Mouse (Mus musculus): ENCODE data around the gene Rps6ka2. TPM values are rescaled to one million over a fixed set of nuclear protein-coding genes. Genes with fewer than 3 reads are reported as not detected.

Gene Rps6ka2
- polyA plus RNA-seq, 1 experiment from 2014 or later, result 25.2 TPM

DNA sequence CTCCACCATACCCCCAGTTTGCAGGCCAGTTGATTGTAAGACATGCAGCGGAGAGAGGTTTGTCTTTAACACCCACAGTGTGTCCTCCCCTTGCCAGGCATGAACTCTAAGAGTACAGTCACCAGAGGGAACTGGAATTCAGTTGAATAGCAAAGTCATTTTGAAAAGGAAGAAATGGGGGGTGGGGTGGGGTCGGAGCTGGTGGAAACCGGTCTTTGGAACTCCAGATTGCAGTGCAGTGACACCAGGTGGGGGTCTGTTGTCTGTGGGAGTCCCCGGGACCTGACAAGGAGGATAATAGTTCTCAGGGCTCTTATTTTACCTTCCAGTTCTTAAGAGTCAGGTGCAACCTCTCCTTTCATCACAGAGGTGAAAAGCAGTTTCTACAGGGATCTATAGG lies 70.6 kb downstream of the Rps6ka2 start:
- Histone ChIP-seq H3K4me3 (no peak overlapping the region), H3K27me3 (ENCODE audit: low read depth, poor library complexity, severe bottlenecking) (no peaks in the 10 kb centered on the region), H3K36me3 (peaks cover 25% of the 10 kb centered on the region), H3K27ac (no peak overlapping the region), H3K9me3 (replicated peaks) (no peaks in the 10 kb centered on the region), H3K4me1 (no peaks in the 10 kb centered on the region)
- DNase-seq (ENCODE audit: low spot score), result no peak
- 91% methylated on average over 4 of the region's 4 CpGs for WGBS

DNA sequence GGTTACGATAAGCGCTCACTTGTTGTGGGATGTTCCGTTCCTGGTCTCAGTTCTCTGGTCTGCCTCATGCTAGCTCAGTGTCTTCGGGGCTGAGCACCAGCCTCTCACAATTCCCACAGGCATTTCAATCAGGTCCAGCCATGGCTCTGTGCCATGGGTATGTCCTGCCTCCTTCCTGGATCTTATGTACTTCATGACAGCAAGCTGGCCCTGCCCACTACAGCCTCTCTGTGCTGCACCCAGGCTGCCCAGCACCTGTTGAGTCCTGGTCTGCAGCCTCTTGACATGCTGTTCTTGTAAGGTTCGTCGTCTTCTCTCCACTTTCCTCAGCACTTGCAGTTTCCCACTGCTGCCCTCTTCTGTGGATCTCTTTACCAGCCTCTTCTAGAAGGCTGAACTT lies 75.2 kb downstream of the Rps6ka2 start:
- Histone ChIP-seq H3K4me1 (no peaks in the 10 kb centered on the region), H3K36me3 (peaks cover 8% of the 10 kb centered on the region; the same call in 1 of the 2 replicates), H3K27ac (no peak overlapping the region), H3K9me3 (replicated peaks) (no peaks in the 10 kb centered on the region), H3K4me3 (no peak overlapping the region), H3K27me3 (ENCODE audit: low read depth, poor library complexity, severe bottlenecking) (no peaks in the 10 kb centered on the region)
- 93% methylated on average over 6 of the region's 6 CpGs for whole genome bisulfite sequencing
- DNase-seq (ENCODE audit: low spot score), result no peak

DNA sequence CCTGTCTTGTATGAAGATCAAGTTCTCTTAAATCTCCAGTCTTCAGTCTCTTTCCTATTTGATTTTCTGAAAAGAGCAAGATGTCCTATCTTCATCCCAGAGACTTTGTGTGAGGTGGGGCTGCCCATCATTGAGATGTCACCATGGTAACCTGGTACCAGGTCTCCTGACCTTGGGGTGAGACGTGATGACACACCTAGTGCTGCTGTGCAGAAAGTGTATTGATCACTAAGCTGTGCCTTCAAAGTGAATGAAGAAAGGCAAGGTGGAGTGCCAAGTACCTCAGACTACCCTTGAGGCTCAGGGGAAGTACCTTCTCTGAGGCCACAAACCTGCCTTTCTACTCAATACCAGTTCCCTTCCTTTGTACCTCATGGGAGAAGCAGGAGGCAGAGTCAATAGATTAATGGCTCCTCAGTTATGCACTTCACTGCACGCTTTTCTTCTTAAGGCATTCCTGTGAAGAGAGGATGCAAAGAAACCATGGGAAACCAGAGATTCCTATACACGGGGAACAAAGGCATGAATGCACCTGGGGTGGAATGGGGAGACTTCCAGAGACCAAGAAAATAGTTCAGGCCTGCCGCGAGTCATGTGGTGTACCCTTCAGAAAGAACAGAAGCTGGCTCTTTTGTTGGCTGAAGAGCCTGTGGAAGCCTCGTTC lies 77.1 kb downstream of the Rps6ka2 start:
- Histone ChIP-seq H3K4me1 (no peaks in the 10 kb centered on the region), H3K4me3 (no peak overlapping the region), H3K27me3 (ENCODE audit: low read depth, poor library complexity, severe bottlenecking) (no peaks in the 10 kb centered on the region), H3K27ac (no peak overlapping the region), H3K9me3 (replicated peaks) (no peaks in the 10 kb centered on the region), H3K36me3 (peaks cover 16% of the 10 kb centered on the region)
- DNase-seq (ENCODE audit: low spot score), result no peak
- WGBS, result 90% methylated on average over 6 of the region's 6 CpGs

DNA sequence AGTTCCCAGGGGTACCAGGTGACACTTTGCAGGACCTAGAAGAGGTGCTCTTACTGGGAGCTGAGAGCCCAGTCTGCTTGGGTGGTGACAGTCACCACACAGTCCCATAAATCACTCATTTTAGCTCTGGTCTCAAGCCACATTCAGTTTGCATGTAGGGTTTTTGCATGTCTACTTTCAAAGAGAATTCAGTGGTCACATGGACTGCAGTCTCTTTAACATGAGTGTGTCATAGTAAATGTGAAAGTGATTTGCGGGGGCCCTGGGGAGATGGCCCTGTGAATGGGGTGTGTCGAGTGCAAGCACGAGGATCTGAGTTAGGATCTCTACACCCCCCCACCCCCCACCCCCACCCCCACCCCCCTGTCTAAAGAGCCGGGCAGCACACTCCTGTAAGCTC lies 80.5 kb downstream of the Rps6ka2 start:
- 85% methylated on average over 4 of the region's 4 CpGs for WGBS
- no peaks in the 10 kb centered on the region for H3K27me3 ChIP-seq (ENCODE audit: low read depth, poor library complexity, severe bottlenecking)
- H3K9me3 ChIP-seq (replicated peaks), result no peaks in the 10 kb centered on the region
- H3K4me1 ChIP-seq, result no peaks in the 10 kb centered on the region
- no peak overlapping the region for H3K4me3 ChIP-seq
- peaks cover 27% of the 10 kb centered on the region for H3K36me3 ChIP-seq
- no peak for DNase-seq (ENCODE audit: low spot score)
- H3K27ac ChIP-seq, result no peak overlapping the region

DNA sequence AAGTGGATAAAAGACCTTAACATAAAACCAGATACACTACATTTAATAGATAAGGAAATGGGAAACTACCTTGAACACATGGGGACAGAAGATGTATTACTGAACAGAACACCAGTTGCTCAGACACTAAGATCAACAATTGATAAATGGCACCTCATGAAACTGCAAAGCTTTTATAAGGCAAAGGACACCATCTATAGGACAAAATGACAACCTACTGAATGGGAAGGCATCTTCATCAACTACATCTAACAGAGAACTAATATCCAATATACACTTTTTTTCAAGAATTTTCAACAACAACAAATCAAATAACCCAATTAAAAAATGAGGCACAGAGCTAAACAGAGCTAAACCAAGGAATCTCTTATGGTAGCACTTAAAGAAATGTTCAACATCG lies 87.3 kb downstream of the Rps6ka2 start:
- H3K9me3 ChIP-seq (replicated peaks), result no peaks in the 10 kb centered on the region
- no peak overlapping the region for H3K27ac ChIP-seq
- no peaks in the 10 kb centered on the region for H3K27me3 ChIP-seq (ENCODE audit: low read depth, poor library complexity, severe bottlenecking)
- no peak for DNase-seq (ENCODE audit: low spot score)
- WGBS, result 79% methylated on average over 1 of the region's 1 CpGs
- H3K4me1 ChIP-seq, result peaks cover 29% of the 10 kb centered on the region
- H3K4me3 ChIP-seq, result no peak overlapping the region
- H3K36me3 ChIP-seq, result peaks cover 26% of the 10 kb centered on the region

DNA sequence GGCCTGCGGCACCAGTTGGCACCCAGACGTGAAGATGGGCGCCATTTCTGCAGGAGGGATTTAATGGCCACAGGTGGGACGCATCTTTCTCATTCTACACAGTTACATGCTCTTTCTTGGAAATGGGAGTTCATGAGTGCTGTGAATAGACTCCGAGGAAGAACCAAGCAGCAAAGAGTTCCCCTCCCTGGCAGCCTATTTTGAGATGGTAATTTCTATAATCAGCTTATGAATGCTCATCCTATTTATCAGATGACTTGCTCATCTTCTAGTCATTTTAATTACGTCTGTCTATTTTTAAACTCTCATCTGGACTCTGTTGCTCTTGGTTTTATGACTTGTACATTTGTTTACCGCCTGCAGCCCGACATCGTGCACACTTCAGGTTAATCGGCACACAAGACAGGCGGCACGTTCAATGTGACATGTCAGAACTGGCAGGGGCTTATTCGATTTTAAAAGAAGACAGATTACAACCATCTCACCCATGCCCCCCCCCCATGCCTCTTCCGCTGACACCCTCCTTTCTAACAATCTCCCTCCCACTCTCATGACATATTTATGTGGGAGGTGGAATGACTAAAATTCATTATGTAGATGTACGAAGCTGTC lies 88.9 kb downstream of the Rps6ka2 start:
- no peak overlapping the region for H3K27ac ChIP-seq
- H3K27me3 ChIP-seq (ENCODE audit: low read depth, poor library complexity, severe bottlenecking), result no peaks in the 10 kb centered on the region
- DNase-seq (ENCODE audit: low spot score), result no peak
- H3K4me1 ChIP-seq, result peaks cover 30% of the 10 kb centered on the region
- H3K9me3 ChIP-seq (replicated peaks), result no peaks in the 10 kb centered on the region
- no peak overlapping the region for H3K4me3 ChIP-seq
- peaks cover 31% of the 10 kb centered on the region for H3K36me3 ChIP-seq
- WGBS, result 86% methylated on average over 15 of the region's 15 CpGs

DNA sequence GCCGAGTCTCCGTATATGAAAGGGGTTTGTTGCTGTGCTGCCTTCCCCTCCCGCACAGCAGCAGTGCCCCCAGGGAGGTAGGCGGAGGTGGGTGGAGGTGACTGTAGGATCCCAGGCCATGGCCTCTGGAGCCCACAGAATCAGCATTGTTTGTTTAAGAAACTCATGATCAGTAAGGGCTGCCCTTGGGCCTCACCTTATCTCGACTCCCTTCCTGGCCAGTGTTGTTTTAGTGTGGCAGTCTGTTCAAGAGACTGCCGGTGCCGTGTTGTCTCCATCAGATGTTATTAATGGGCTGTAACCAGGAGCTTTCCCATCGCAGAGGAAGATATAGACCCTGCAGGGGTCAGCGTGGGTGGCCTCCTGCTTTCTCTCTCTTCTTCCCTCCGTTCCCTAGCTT lies 90.4 kb downstream of the Rps6ka2 start:
- Histone ChIP-seq H3K4me1 (peaks cover 31% of the 10 kb centered on the region), H3K27me3 (ENCODE audit: low read depth, poor library complexity, severe bottlenecking) (no peaks in the 10 kb centered on the region), H3K36me3 (peaks cover 24% of the 10 kb centered on the region), H3K4me3 (no peak overlapping the region), H3K27ac (peak overlapping the region; percentile 31), H3K9me3 (replicated peaks) (no peaks in the 10 kb centered on the region)
- 14% methylated on average over 10 of the region's 10 CpGs for WGBS
- DNase-seq (ENCODE audit: low spot score), result no peak

DNA sequence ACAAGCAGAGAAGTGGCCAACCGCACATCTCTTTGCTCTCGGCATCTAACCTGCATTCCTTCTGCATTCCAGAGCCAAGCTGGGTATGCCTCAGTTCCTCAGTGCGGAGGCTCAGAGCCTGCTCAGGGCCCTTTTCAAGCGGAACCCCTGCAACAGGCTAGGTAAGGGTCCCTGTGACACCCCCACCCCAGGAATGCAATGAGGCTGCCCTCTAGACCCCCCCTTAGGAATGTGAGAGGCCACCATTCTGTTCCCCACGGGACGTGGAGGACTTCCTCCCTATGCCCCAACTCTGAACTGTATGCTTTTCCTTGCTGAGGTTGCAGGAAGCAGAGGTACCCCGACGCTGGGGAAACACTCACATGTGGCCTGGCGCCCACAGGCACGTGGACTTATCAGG lies 92.1 kb downstream of the Rps6ka2 start:
- DNase-seq (ENCODE audit: low spot score), result no peak
- peak overlapping the region; percentile 39; the same call in 1 of the 2 replicates for H3K27ac ChIP-seq
- H3K9me3 ChIP-seq (replicated peaks), result no peaks in the 10 kb centered on the region
- no peaks in the 10 kb centered on the region for H3K27me3 ChIP-seq (ENCODE audit: low read depth, poor library complexity, severe bottlenecking)
- H3K36me3 ChIP-seq, result peaks cover 16% of the 10 kb centered on the region
- 35% methylated on average over 10 of the region's 10 CpGs for WGBS
- H3K4me1 ChIP-seq, result peaks cover 35% of the 10 kb centered on the region
- no peak overlapping the region for H3K4me3 ChIP-seq

DNA sequence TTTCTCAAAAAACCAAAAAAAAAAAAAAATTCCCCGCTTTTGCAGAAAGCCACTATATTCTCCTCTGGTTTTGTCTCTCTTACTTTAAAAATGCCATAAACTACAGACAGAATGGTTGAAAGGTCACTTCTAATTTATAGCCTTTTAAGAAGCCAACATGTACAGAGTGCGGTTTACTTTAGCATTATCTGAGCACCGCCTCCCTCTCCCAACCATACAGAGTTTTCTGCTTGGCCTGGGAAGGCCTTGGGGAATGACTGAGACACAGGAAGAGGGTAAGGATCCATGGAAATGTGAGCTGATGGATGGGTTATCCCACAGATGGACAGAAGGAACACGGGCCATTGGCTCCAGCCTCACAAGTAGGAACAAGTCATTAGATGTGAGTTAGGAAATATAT lies 92.7 kb downstream of the Rps6ka2 start:
- H3K9me3 ChIP-seq (replicated peaks), result no peaks in the 10 kb centered on the region
- WGBS, result 73% methylated on average over 4 of the region's 4 CpGs
- H3K4me1 ChIP-seq, result peaks cover 35% of the 10 kb centered on the region
- no peak overlapping the region for H3K4me3 ChIP-seq
- DNase-seq (ENCODE audit: low spot score), result no peak
- peaks cover 16% of the 10 kb centered on the region for H3K36me3 ChIP-seq
- H3K27me3 ChIP-seq (ENCODE audit: low read depth, poor library complexity, severe bottlenecking), result no peaks in the 10 kb centered on the region
- H3K27ac ChIP-seq, result no peak overlapping the region

DNA sequence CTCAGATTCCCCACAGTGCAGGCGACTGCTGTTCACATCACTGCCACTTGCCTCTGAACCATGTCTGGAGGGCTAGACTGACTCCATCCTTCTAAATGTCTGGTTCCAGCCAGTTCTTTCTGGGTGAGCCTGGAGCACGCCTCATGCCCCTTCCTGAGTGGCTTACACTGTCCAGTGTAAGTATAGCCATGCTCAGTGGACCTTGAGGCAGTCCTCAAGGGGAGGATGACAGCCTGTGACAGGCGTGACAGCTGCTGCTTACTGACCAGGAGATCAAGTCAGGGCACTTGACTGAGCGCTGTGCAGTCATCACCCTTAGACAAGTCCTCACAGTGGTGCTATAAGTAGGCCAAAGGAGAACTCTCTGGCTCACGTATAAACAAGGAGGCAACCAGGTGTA lies 94.7 kb downstream of the Rps6ka2 start:
- Histone ChIP-seq H3K27me3 (ENCODE audit: low read depth, poor library complexity, severe bottlenecking) (no peaks in the 10 kb centered on the region), H3K4me3 (no peak overlapping the region), H3K9me3 (replicated peaks) (no peaks in the 10 kb centered on the region), H3K27ac (no peak overlapping the region), H3K4me1 (peaks cover 33% of the 10 kb centered on the region), H3K36me3 (peaks cover 9% of the 10 kb centered on the region)
- 92% methylated on average over 5 of the region's 5 CpGs for WGBS
- DNase-seq (ENCODE audit: low spot score), result no peak

DNA sequence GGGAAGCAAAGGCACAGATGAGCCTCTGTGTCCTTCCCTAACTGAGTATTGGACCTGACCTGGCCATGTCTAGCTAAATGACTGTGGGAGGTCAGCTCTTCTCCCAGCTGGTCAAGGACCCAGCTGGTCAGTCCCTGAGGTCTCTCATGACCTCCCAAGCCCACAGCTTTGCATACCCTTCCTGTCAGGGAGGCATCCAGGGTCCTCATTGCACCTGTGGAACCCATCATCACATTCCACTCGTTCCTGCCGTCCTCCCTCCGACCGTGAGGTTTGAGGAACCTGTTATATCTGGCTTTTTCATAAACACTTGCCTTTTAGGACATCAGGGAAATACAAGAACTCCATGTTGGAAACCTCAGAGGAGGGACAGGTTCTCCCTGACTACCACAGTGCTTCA lies 95.4 kb downstream of the Rps6ka2 start:
- H3K4me1 ChIP-seq, result peaks cover 33% of the 10 kb centered on the region

DNA sequence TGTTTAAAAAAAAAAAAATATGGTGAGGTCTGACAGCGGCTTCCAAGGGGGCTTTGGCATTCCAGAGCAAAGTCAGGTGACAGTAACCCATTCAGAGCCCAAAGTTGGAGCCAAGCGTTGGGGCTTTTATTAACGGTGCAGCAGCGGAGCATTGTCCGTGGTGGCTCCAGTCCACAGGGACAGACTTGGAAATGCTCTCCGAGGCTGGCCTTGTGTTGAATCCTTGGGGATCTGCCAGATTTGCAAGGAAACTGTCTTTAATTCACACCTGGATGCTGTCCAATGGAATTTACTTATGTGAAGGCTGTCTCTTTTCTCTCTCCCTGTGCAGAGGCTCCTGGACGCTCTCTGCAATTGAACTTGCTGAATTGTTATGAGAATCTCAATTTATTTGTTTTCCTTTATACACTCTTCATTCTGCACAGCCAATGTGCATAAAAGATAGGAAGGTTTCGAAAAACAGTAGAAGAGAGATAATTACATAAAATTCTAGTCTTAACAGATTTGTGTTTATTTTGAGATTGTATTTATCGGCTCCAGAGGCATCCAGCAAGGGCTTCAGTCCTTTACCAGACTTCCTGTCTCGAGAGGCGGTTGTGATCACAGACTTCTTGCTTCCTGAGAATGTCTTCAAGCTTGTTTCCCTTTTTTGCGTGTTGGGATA lies 95.9 kb downstream of the Rps6ka2 start:
- no peaks in the 10 kb centered on the region for H3K9me3 ChIP-seq (replicated peaks)
- no peak for DNase-seq (ENCODE audit: low spot score)
- H3K4me3 ChIP-seq, result no peak overlapping the region
- no peak overlapping the region for H3K27ac ChIP-seq
- peaks cover 9% of the 10 kb centered on the region for H3K36me3 ChIP-seq
- peaks cover 33% of the 10 kb centered on the region for H3K4me1 ChIP-seq
- whole genome bisulfite sequencing, result 87% methylated on average over 12 of the region's 12 CpGs
- H3K27me3 ChIP-seq (ENCODE audit: low read depth, poor library complexity, severe bottlenecking), result no peaks in the 10 kb centered on the region

More for the DNA sequence above, 95.4 kb downstream of the Rps6ka2 start:
- no peak for DNase-seq (ENCODE audit: low spot score)
- H3K27ac ChIP-seq, result no peak overlapping the region
- no peaks in the 10 kb centered on the region for H3K9me3 ChIP-seq (replicated peaks)
- no peak overlapping the region for H3K4me3 ChIP-seq
- H3K27me3 ChIP-seq (ENCODE audit: low read depth, poor library complexity, severe bottlenecking), result no peaks in the 10 kb centered on the region
- 83% methylated on average over 4 of the region's 4 CpGs for WGBS
- peaks cover 9% of the 10 kb centered on the region for H3K36me3 ChIP-seq

DNA sequence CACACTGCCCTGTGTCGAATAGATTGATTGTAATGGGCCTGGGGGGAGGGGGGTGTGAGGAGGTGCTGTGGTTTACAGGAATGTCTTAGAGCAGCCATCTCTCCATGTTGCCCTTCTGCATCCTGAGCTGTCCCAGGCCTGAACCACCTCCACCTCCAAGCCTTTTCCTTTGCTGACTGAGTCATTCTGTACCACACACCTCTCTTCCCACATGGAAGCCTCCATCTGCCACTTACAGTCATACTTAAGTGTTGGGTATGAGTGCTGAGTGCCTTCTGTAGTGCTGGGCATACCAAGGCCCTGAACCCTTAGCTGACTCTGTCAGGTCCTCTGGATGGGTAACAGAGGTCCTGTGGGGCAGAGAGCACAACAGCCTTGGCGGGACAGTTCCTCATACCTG lies 97.9 kb downstream of the Rps6ka2 start:
- H3K27me3 ChIP-seq (ENCODE audit: low read depth, poor library complexity, severe bottlenecking), result no peaks in the 10 kb centered on the region
- H3K27ac ChIP-seq, result no peak overlapping the region
- DNase-seq (ENCODE audit: low spot score), result no peak
- H3K4me3 ChIP-seq, result no peak overlapping the region
- H3K36me3 ChIP-seq, result peaks cover 9% of the 10 kb centered on the region
- WGBS, result 85% methylated on average over 2 of the region's 2 CpGs
- no peaks in the 10 kb centered on the region for H3K9me3 ChIP-seq (replicated peaks)
- H3K4me1 ChIP-seq, result peaks cover 34% of the 10 kb centered on the region
